10 mouse cellular contexts compared by ENCODE assay signal in the genomic region with DNA sequence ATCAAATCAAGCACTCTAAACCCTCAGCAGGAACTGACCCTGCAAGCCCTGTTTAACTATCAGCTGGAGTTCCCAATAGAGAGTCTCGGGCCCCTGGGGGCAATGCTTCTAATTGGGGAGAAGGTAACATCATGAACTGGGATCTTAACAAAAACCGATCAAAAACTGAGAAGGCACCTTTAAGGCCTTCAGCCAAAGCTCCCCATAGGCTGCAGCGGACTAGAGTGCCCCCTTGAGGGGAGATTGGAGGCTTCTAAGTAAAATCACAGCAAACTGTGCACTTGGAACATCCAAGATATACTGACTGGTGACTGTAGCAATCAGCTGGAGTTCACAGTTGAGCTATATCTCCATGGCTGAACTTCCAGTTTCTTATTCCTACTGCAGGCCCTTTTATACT.
DNase-seq lines count a peak whose midpoint lies in the region; ATAC-seq and TF ChIP-seq lines count a peak whose summit lies in the region.
"Had no signal": no experiment of that assay in that cellular context is flagged by ENCODE, and none has a peak within 500 bp of the region (broad histone marks: within the 10 kb centered on the region; RNA-seq: fewer than 3 reads in every experiment).

No protein-coding gene starts in this region.

- WGBS in intestine, postnatal 0 days: 22% methylated on average over 3 of the region's 3 CpGs
- WGBS in intestine, embryonic 16.5 days: 29% methylated on average over 3 of the region's 3 CpGs
- 25% methylated on average over 3 of the region's 3 CpGs for WGBS in stomach, postnatal 0 days
- WGBS in thymus, adult 2 months: 37% methylated on average over 3 of the region's 3 CpGs

- H3K4me1 ChIP-seq in intestine, postnatal 0 days (replicated peaks; ENCODE audit: control insufficient read depth, insufficient read depth, low read length): no peaks in the 10 kb centered on the region
- no peaks in the 10 kb centered on the region for H3K4me1 ChIP-seq in intestine, embryonic 16.5 days (ENCODE audit: control insufficient read depth, insufficient read depth, low read length)
- H3K4me1 ChIP-seq in stomach, postnatal 0 days (replicated peaks; ENCODE audit: control insufficient read depth, insufficient read depth): no peaks in the 10 kb centered on the region
- no peaks in the 10 kb centered on the region for H3K4me1 ChIP-seq in thymus, adult 2 months (replicated peaks; ENCODE audit: control insufficient read depth, insufficient read depth, low read length)

- peak; percentile 7 for DNase-seq in ovary, postnatal 36 days (ENCODE audit: low spot score)
- no peak for DNase-seq in ovary, adult 18-20 months (ENCODE audit: low spot score)
- peak; percentile 67 for DNase-seq in brain, embryonic 14.5 days (ENCODE audit: low read depth)
- DNase-seq in stomach, postnatal 0 days (ENCODE audit: low spot score): no peak
- DNase-seq in heart, adult 9 months (ENCODE audit: low spot score in 2 of 2): no peak
- DNase-seq in thymus, adult 2 months: no peak
- DNase-seq: heart, adult 11 months; layer of hippocampus, adult 9-11 months had no signal

- ATAC-seq in intestine, postnatal 0 days: no peak
- ATAC-seq in intestine, embryonic 16.5 days: no peak
- no peak for ATAC-seq in stomach, postnatal 0 days (ENCODE audit: low FRiP score, low TSS enrichment)

- no peak overlapping the region for H3K27ac ChIP-seq in intestine, postnatal 0 days (ENCODE audit: low read depth, low read length)
- H3K27ac ChIP-seq in intestine, embryonic 16.5 days (ENCODE audit: low read length): no peak overlapping the region
- no peak overlapping the region for H3K27ac ChIP-seq in stomach, postnatal 0 days (replicated peaks)
- H3K27ac ChIP-seq in thymus, adult 2 months (ENCODE audit: control insufficient read depth, insufficient read depth, low read length): no peak overlapping the region

- no peak overlapping the region for H3K4me2 ChIP-seq in intestine, postnatal 0 days (replicated peaks; ENCODE audit: low read depth)
- no peak overlapping the region for H3K4me2 ChIP-seq in intestine, embryonic 16.5 days (ENCODE audit: low read depth, low read length)
- no peak overlapping the region for H3K4me2 ChIP-seq in stomach, postnatal 0 days (replicated peaks; ENCODE audit: low read depth)

- TF ChIP-seq POLR2A in brain, embryonic 14.5 days (IDR thresholded peaks at IDR 0.05; ENCODE audit: borderline replicate concordance, extremely low read depth, insufficient read depth, insufficient read length, poor library complexity, severe bottlenecking): no peak
- no peak for TF ChIP-seq POLR2A in thymus, adult 2 months (IDR thresholded peaks at IDR 0.05; ENCODE audit: control insufficient read depth, extremely low read depth, insufficient read depth, low read length, poor library complexity)

- no peaks in the 10 kb centered on the region for H3K9me3 ChIP-seq in intestine, postnatal 0 days (ENCODE audit: control insufficient read depth)
- H3K9me3 ChIP-seq in intestine, embryonic 16.5 days (ENCODE audit: control insufficient read depth, low read length): no peaks in the 10 kb centered on the region
- no peaks in the 10 kb centered on the region for H3K9me3 ChIP-seq in stomach, postnatal 0 days (ENCODE audit: control insufficient read depth, low read length)

- no peak for TF ChIP-seq EP300 in stomach, postnatal 0 days (optimal IDR thresholded peaks at IDR 0.05)

- no peaks in the 10 kb centered on the region for H3K27me3 ChIP-seq in intestine, postnatal 0 days (replicated peaks; ENCODE audit: control insufficient read depth, insufficient read depth, low read length)
- H3K27me3 ChIP-seq in intestine, embryonic 16.5 days (replicated peaks; ENCODE audit: control insufficient read depth, insufficient read depth, low read length): no peaks in the 10 kb centered on the region
- no peaks in the 10 kb centered on the region for H3K27me3 ChIP-seq in stomach, postnatal 0 days (ENCODE audit: control insufficient read depth, insufficient read depth, low read length)
- no peaks in the 10 kb centered on the region for H3K27me3 ChIP-seq in thymus, adult 2 months (ENCODE audit: control insufficient read depth, insufficient read depth, low read length)

- no peaks in the 10 kb centered on the region for H3K36me3 ChIP-seq in intestine, postnatal 0 days (ENCODE audit: control insufficient read depth, insufficient read depth)
- no peaks in the 10 kb centered on the region for H3K36me3 ChIP-seq in intestine, embryonic 16.5 days (ENCODE audit: control insufficient read depth, insufficient read depth, low read length)
- H3K36me3 ChIP-seq in stomach, postnatal 0 days (ENCODE audit: control insufficient read depth, insufficient read depth, low read length): no peaks in the 10 kb centered on the region
- H3K36me3 ChIP-seq in thymus, adult 2 months (ENCODE audit: control insufficient read depth, insufficient read depth, low read length): no peaks in the 10 kb centered on the region

- H3K9ac ChIP-seq in intestine, postnatal 0 days (ENCODE audit: low read depth, low read length): no peak overlapping the region
- no peak overlapping the region for H3K9ac ChIP-seq in intestine, embryonic 16.5 days (ENCODE audit: low read depth, low read length)
- no peak overlapping the region for H3K9ac ChIP-seq in stomach, postnatal 0 days (ENCODE audit: low read length)

- TF ChIP-seq CTCF in intestine, postnatal 0 days (IDR thresholded peaks at IDR 0.05; ENCODE audit: low read depth): peak; percentile 50
- peak; percentile 62 for TF ChIP-seq CTCF in brain, embryonic 14.5 days (IDR thresholded peaks at IDR 0.05; ENCODE audit: borderline replicate concordance, extremely low read depth, insufficient read depth, insufficient read length)
- TF ChIP-seq CTCF in stomach, postnatal 0 days (IDR thresholded peaks at IDR 0.05; ENCODE audit: low read depth): peak; percentile 57
- no peak for TF ChIP-seq CTCF in thymus, adult 2 months (IDR thresholded peaks at IDR 0.05; ENCODE audit: borderline replicate concordance, control insufficient read depth, extremely low read depth, insufficient read depth, low read length, poor library complexity)

- H3K4me3 ChIP-seq in intestine, postnatal 0 days (ENCODE audit: low read depth, low read length): no peak overlapping the region
- no peak overlapping the region for H3K4me3 ChIP-seq in intestine, embryonic 16.5 days (ENCODE audit: low read length)
- no peak overlapping the region for H3K4me3 ChIP-seq in stomach, postnatal 0 days (ENCODE audit: low read depth, low read length)
- H3K4me3 ChIP-seq in thymus, adult 2 months (ENCODE audit: control insufficient read depth, insufficient read depth, low read length): no peak overlapping the region

Comparison
In these comparisons a context has a peak if more than half of its experiments do, and no peak if none do; other contexts are left out.
1. DNase-seq: peak in ovary, postnatal 36 days (single experiment) and brain, embryonic 14.5 days (single experiment); none in ovary, adult 18-20 months (single experiment), stomach, postnatal 0 days (single experiment), heart, adult 9 months (0 of 2) and thymus, adult 2 months (single experiment).